Mouse (Mus musculus) frontal cortex, postnatal 10 days (tissue): ENCODE measurements at regions not wholly inside any gene's neighbourhood (a gene's known extent, or its start where the extent isn't known, plus 50 kb on each side); places are given as distances from the start of the nearest gene placed in this dataset.

Experiments used
- DNase-seq, 2 experiments: peaks; one replicate each; pipeline ENCODE4 v3.0.0; 2022; ENCODE audit warnings: low spot score in 2 of 2, mixed read lengths in 1 of 2

DNA sequence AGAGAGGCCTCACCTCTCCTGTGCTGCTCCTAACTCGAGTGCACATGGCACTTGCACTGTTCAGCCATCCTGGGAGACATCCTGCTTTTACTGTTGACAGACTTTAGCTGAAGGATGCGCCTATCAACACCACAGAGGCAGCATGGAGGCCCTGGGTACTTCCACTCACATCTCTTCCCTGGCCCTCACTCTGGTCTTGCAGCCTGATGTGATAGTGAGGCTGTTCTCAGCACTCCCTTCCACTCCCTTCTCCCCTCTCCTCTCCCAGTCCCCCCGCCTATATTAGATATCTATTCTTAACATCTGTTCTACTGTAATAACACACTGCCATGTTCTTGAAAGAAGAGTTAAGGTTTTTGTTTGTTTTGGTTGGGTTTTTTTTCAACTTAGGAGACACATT, 50.2 kb upstream of the Bod1 start:
- no peak for DNase-seq

DNA sequence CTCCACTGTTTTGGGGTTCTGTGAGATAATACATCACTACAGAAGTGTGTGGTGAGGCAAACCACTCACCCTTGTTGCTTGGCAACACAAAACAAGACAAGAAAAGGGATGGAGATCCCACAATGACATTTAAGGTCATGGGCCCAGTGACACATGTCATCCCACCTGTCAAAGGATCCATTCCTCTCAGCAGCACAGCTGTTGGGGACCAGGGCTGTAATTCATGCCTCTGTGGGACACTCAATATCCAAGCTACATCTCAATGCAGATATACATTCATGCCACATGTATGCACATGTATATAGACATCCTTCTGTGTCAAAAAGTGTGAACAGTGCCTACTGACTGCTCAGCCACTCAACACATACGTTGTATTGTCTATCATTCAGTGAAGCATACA, 52.8 kb upstream of the Bod1 start:
- no peak for DNase-seq

DNA sequence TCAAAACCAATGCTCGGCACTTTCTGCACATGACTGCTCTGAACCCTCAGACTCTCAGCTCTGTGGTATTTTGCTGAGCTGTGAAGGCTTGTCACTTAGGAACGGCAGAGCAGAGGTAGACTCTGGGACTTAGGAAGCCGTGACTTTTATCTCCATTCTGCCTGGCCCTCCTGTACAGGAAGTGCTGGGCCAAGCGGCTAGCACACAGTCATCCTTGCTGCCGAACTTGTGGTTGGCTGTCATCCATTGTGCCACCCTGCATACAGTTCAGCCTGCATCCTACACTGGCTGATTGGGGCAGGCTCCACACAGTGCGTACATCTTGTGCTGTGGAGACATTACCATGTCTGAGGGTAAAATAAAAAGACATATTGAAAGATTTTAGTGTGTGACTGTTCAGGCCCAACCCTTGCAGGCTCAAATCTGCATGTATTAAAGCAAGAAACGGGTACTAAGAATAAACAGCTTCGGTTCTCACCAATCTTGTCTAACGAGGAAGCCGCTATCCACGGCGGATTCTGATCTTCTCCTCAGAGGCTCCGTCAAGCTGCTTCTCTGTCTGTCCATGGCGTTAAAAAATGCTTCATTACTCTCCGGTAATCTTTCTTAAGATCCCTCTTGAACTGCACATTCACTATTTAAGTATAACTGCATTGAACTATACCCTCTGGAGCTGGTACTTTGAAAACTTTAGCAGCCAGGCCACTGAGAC, 54.4 kb upstream of the Bod1 start:
- no peak for DNase-seq

- DNase-seq: no peak
Measured at GRCm38 (mm10) chr11:31727289-31727688, 55.6 kb upstream of the Bod1 start.

DNA sequence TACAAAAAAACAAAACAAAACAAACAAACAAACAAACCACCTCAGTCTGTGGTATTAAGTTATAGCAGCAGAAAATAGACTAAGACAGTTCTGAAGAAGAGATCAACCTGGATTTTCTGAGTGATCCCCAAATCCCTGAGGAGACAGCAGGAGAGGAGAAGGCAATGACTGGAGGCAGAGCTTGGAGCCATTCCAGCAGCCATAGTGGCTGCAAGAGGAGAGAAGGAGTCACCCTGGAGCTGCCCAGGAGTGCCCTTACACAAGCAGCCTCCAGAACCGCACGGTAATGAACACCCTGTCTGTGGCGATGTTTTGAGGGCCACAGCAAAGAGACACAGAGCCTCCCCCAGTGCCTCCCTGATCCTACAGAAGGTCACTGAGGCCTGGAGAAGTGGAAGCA, 58.0 kb upstream of the Bod1 start:
- no peak for DNase-seq

- DNase-seq: no peak
Measured at GRCm38 (mm10) chr11:31730181-31730580, 58.5 kb upstream of the Bod1 start.

DNA sequence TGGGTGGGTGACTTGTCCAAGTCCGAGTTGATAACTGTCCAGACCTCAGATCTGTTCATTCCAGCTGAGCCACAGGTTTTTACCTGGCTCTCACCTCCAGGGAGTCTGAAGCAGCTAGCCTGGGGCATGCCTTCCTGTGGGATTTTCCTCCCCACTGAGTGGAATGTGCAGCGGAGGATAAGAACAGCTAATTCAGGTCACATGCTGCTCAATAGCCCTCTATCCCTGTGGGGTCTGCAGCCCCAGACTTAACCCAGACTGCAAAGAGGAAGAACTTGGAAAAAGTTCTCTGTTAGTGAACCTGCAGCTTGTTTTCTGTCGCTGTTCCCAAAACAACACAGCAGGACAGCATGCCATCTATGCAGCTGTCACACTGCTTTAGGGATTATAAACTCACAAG, 59.0 kb upstream of the Bod1 start:
- DNase-seq: no peak

GRCm38 (mm10) chr11:31731459-31731858, 59.8 kb upstream of the Bod1 start:
- no peak for DNase-seq

GRCm38 (mm10) chr11:31732342-31732741, 60.7 kb upstream of the Bod1 start:
- no peak for DNase-seq

DNA sequence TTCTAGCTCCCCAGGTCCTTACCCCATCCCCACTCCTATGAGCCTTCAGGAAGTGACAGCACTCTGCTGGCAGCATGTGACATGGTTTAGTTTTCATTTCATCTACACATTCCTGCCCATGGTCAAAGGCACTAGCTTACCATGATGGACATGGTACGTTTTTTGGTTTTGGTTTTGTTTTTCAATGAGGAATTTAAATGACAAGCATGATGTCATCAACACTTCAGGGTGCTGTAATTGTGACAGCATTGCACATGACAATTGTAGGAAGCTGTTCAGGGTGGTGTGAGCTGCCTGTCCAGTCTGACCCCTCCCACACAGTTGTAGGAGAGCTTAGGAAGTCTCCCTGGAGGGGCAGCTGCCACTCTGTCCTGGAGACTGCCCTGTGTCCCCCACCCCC, 61.3 kb upstream of the Bod1 start:
- no peak for DNase-seq

DNA sequence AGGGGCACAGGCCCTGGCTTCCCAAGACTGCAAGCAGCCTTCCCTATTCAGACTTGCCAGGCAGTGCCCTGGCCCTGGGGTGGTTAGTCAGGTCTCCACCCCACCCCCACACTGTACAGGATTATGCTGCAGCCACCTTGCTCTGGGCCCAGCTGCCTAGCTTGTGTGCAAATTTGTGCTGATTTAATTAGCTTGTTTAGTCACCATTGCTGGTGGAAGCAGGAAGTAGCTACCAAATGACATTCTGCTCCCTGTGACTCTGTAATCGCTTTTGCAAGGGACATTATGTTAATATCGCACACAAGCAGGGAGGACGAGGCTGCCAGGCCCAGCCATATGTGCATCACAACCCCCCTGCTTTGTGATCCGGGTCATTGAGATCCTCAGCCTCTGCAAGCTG, 62.4 kb upstream of the Bod1 start:
- no peak for DNase-seq

DNA sequence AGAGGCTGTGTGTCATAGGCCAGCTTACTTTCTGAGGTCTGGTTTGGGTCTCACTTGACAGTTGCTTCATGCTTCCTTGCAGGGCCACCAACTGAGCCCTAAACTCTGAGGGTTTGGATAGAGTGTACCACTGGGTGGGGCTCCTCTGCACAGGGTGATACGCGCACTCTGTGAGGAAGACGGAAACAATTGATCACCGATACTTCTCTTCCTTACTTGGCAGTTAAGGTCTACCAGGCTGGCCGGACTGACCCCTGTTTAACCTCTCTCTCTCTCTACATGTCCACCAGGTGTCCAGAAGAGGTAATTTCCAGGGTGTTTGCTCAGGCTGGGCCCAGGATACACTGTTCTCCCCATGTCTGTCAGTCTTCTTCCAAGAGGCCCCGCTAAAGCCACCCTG, 63.6 kb upstream of the Bod1 start:
- no peak for DNase-seq

DNA sequence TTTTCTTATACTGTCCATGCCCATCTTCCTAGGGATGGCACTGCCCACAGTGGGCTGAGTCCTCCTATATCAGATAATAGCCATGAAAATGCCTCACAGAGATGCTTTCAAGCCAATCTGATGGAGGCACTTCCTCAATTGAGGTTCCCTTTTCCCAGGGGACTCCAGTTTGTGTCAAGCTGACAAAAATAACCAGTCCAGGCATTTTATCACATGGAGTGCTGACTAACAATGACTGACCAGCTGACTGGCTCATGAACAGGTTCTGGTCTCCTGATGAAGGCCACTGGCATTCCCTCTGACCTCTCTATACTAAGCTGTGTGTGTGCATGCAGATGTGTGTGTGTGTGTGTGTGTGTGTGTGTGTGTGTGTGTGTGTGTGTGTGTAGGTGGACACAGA, 64.4 kb upstream of the Bod1 start:
- DNase-seq: no peak

DNA sequence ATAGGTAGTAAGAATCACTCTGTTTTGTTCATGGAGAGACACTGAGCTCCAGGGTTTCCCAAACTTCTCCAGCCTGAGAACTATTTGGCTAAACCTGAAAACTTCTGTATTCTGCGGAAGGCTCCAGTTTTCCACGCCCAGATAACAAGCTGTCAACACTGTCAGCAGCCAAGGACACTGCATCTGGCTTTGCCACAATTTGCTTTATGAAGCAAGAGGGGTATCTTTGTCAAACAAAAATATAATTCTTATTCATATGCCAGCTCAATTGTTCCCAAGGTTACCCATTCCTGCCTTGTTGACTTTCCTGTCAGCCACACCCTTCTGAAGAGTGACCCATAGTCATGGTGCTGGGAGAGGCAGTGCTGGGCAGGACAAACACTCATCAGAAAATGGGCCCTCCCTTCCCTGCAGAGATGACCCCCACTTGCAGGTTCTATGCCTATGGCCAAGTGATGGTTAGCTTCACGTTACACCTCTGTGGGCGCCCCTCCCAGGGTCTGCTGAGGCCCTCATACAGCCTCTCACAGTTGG, 64.9 kb upstream of the Bod1 start:
- no peak for DNase-seq

GRCm38 (mm10) chr11:31738148-31739021, 66.7 kb upstream of the Bod1 start:
- no peak for DNase-seq

DNA sequence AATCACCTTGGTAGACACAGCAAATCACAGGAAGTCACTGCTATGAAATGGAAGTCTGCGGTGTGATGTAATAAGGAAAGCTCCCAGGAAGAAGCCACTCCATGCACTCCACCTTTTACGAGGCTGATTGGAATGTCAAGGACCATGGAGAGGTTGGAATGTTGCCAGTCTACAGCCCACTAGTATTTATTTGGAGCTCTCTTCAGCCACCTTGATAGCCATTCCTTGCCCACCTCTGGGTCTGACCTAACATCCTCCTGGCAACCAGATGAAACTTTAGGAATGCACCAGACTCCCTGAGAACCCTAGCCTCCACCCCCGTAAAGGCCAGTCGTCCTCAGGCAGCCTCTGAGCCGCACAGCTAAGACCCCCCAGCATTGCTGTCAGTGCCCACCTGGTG, 68.7 kb upstream of the Bod1 start:
- DNase-seq: no peak

DNA sequence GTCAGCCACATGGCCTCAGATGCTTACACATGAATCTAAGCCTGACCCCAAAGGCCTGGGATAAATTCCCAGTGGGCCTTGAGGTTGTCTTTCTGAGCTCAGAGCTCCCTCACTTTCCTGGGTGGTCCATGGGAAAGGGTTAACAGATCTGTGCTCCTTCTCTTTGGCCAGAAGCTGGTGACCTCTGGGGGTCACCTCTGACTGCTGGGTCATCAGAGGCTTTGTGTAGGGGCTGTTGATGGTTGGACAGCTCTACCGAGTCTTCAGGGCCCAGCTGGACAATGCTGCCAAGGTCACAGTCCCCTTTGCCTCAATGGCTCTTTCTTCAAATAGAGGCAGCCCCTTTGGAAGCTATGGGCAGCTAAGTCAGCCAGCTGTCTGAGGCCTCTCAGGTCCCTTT, 70.5 kb upstream of the Bod1 start:
- DNase-seq: no peak

- no peak for DNase-seq
Measured at GRCm38 (mm10) chr11:31744076-31744785, 72.5 kb upstream of the Bod1 start.

DNA sequence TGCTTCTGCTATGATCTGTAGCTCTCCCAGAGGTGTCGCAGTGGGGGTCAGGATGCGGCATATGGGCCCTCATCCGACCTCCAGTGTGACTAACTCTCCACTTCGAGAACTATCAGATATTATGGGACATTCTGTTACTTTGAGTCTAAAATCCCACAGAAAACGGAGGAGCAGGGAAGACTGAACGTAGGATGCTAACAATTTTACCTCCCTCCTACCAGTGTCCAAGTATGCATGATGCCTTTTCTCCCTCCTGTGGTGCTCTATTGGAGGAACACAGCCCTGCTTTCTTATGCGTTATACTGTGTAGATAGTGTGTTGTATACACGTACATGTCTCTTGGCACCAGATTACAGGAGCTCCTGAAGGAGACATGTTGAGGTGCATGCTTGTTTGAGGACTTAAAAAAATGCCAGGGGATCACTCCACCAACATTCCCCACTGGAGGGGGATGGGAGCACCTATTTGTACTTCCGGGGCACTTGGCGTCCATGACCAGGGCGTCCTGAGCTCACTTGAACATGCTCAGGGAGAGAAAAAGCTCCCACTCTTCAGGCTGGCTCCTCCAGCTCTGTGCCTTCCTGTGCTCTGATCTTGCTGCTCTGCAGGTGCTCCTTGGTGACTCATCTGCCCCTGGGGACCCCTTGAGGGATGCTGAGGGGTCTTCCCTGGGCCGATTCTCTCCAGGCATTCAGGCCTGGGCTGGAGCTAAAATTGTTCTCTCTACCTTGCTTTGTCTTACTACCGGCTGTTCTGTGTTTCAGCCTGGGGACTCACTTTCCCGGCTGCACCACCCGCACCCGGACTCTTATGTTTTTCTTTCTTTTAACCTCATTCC, 73.6 kb upstream of the Bod1 start:
- no peak for DNase-seq

DNA sequence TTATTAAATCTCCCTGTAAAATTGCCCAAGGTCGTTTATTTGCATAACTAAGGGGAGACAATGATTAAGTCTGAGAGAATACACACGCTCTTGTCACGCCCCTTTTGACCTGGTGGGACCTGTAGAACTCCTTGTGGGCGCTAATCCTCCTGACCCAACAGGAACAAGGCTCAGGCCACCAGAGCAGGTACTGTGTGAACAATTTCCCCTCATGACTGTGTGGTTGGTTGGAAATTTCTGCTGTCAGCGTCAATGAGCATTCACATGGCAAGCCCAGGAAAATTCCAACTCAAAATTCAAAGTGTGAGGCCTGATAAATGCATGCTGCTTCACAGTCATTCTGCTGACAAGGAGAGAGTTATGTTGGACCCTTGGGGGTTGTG, 74.2 kb upstream of the Bod1 start:
- no peak for DNase-seq

GRCm38 (mm10) chr11:31746488-31746887, 74.8 kb upstream of the Bod1 start:
- DNase-seq: no peak

DNA sequence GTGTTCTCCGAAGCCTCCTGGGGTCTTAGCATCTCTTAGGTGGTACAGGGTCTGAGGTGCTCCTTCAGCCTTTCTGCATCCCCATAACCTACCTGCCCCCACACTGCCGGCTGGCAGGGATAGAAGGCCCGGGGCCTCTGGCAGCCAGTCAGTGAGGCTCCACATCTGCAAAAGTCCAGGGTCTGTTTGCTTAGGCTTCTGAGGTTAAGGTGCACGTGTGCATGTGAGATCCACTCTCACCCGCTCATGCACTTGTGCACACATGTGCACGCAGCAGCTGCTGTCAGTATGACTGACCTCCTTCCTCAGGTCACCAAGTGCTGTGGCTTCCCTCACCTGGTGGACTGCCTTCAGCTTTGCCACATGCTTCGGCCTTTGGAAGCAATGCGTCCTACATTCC, 75.3 kb upstream of the Bod1 start:
- no peak for DNase-seq
